Mouse (Mus musculus) lung, adult 2 months (tissue): ENCODE results near the gene Tnk1.

Experiments
- CTCF ChIP-seq: fragments of 200-500 bp; IDR thresholded peaks from 2 replicates; pipeline ENCODE4 v1.5.1; 2011; ENCODE audit warnings: mild to moderate bottlenecking, low read length, control low read depth; ENCODE audit not compliant: insufficient read depth
- POLR2A ChIP-seq: fragments of 200-500 bp; IDR thresholded peaks from 2 replicates; pipeline ENCODE4 v1.6.1; 2011; ENCODE audit warnings: low read depth, mild to moderate bottlenecking, control low read depth, low read length, borderline replicate concordance; ENCODE audit errors: extremely low read depth

DNA sequence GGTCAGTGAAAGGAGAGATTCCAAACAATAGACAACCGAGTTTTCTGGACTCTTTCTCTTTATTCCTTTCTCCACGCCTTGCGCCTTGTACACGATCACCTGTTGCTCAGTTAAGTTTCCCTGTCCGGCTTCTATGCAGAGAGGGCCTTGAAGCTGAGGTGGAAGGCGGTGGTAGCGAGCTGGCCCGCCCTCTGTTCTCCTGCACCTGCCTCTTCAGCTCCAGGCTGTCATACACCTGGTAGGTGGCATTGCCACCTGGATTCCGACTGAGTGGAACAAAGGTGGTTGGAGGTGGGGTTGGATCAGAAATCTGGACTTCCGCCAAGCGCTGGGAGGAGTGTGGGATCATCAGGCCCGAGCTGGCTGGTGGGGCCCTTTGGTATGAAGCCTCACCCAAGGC lies 42.0 kb downstream of the Tnk1 start:
- no peak for TF ChIP-seq CTCF
- no peak for TF ChIP-seq POLR2A
